Mouse (Mus musculus) neural tube, embryonic 10.5 days (tissue): Measurements from ENCODE around the gene 1700092M07Rik.
A peak's percentile ranks its signal among the peaks of the same experiment; 100 is the strongest.

Experiments used
- DNase-seq: peaks from one replicate; pipeline ENCODE4 v3.0.0-alpha.2; 2017; ENCODE audit warnings: low spot score; ENCODE audit errors: extremely low spot score

Gene 1700092M07Rik

DNA sequence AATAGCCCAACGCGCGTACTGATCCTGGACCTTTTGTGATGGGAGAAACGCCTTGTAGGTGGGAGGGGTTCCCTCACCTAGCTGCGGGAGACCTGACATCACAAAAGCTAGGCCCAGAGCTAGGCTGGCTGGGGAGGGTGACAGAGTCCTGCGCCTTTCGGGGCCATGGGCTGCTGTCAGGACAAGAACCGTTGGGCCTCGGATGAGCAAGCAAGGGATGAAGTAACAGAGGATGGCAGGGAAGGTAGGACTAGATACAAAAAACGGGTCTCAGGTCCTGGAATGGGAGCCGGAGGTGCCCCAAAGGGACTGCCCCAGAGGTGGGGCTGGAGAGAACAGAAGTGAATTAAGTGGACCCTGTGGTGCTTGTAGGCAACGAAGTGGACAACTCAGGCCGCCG lies at the start of gene 1700092M07Rik:
1700092M07Rik (plus strand) TSS at position 116 of the 400 bp plus-strand sequence.
- DNase-seq, result no peak

GRCm38 (mm10) chr19:8691871-8692539 lies 48.5 kb upstream of the 1700092M07Rik start:
- no peak for DNase-seq

DNA sequence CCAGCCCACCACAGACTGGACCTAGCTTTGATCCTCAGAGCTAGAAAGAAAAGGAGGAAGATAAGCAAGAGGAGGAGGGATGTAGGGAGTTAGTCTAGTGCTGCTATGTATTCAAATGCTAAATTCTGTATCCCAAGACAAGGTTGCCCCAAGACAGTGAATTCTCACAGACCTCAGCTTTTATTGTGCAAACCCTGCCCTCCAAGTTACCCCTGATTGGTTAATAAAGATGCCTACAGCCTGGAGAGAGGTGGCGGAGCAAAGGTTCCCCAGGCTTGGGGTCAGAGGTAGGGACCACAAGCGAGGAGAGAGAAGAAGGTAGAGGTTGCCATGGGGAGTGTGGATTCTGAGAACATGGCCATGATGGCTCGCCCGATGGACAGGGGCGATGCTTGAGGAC lies 47.8 kb upstream of the 1700092M07Rik start:
- DNase-seq, result no peak

DNA sequence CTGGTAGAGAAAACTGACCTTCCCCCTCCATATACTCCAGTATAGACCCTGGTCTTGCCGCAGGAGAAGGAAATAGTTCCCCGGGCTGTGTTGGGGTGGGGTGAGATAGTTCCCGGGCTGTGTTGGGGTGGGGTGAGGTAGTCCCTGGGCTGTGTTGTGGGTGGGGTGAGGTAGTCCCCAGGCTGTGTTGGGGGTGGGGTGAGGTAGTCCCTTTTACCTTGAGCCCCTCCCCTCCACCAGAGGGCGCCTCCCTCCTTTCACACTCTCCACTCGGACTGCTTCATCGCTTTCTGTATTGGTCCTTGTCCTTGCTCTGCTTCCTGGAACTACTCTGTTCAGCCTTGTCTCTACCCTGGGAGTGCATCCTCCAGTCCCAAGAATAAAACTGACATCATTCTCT lies 45.2 kb upstream of the 1700092M07Rik start:
- no peak for DNase-seq

DNA sequence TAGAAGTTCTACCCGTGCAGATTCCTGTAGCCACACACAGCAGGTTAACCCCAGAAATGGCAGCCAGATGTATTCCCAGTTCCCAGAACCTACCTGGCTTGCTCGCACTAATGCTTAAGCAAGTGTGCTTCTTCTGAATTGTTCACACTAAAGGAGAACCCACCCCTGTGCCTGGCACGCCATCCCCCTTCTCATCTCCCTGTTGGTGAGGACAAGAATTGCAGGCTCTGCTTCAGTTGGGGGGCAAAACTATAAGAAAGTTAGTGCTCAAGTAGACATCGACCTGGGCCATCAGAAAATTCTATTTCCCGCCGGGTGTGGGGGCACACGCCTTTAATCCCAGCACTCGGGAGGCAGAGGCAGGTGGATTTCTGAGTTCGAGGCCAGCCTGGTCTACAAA lies 40.9 kb upstream of the 1700092M07Rik start:
- no peak for DNase-seq

- DNase-seq, result no peak
Observed at GRCm38 (mm10) chr19:8702458-8702857, 38.1 kb upstream of the 1700092M07Rik start.

DNA sequence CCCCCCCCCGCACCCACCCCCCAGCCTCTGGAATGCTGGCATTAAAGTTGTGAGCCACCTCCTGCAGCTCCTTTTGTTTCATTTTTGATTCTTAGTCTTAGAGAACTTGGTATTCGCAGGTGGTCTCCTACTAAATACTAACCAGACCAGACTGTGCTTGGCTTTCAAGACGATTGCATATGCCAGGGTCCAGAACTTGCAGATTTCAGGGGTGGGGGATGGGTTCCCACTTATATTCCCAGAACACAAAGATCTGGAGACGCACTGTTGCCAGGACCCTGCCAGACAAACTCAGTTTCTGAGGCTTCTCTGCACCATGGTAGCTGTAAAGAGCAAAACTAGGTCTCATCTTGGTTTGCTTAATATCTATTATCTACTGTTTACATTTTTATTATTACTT lies 36.9 kb upstream of the 1700092M07Rik start:
- DNase-seq, result no peak

DNA sequence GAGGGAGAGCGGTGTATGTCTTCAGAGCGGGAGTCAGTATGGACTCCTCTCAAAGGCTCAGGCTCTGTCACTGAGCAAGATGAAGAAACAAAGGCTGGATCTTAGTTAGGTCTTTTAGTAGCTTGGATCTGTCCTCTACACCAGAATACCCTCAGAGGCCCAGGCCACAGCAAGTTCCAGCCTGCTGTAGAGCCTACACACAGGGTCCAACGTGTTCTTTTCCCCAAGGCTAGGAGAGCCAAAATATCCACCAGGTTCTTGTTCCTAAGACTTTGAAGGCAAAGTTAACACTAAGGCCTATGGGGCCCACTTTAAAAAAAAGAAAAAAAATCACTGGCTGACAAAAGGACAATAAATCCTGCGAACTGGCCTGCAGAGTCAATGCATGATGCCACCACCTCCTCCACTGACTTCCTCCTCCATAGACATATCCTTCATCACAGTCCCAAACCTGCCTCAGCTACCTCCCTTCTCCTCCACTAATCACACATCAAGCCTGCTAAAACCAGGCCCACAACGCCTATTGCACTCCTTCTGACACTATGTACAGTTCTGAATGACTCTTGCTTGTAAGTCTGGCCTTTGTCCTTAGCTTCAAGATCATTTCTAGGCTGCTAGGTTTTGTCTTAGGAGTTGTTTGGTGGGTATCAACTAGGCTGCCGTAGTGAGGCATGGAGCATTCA lies 35.4 kb upstream of the 1700092M07Rik start:
- DNase-seq, result no peak

DNA sequence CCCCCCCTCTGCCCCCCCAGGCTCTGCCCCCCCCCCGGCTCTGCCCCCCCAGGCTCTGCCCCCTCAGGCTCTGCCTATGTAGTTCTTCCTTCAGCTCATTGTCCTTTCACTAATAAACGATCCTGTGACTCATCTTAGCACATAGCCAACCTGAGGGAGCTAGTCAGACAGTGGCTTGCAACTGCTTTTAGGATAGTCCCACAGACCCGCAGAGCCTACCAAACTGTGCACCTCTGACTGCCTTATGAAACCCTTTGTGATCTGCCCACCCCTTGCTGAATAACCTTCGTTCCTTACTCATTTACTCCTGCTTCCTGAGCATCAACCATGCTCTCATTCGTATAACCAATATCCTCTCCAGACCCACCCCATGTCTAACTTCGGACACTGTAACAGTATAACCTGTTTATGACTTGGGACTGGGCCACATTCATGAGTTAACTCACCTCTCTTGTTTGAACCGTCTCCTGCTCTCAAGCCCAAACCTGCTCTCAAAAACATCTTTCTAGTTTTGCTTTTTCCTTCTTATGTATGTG lies 34.3 kb upstream of the 1700092M07Rik start:
- DNase-seq, result no peak

- no peak for DNase-seq
Observed at GRCm38 (mm10) chr19:8706930-8707329, 33.6 kb upstream of the 1700092M07Rik start.

- DNase-seq, result no peak
Observed at GRCm38 (mm10) chr19:8708954-8709353, 31.6 kb upstream of the 1700092M07Rik start.

DNA sequence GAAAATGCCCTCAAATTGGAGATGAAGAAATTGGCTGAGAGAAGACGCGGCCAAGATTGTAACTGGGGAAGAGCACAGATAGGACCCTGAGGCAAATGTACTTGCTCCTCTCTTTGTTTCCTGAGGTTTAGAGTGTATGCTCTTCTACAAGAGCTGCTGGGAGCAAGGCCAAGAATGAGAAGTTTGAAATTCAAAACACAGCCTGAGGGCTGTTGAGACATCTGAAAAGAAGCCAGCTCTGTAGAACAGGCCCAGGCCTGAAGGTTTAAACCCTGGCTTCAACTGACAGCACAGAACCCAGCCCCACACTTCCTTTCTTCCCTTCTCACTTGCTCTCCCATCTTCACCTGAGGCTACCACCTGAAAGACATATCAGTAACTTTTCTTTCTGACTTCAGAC lies 30.5 kb upstream of the 1700092M07Rik start:
- DNase-seq, result no peak

- no peak for DNase-seq
Observed at GRCm38 (mm10) chr19:8711506-8711905, 29.0 kb upstream of the 1700092M07Rik start.

- DNase-seq, result no peak
Observed at GRCm38 (mm10) chr19:8711949-8712869, 28.3 kb upstream of the 1700092M07Rik start.

- DNase-seq, result peak; percentile 88
Observed at GRCm38 (mm10) chr19:8712870-8713305, 27.6 kb upstream of the 1700092M07Rik start.

GRCm38 (mm10) chr19:8713306-8713996 lies 27.1 kb upstream of the 1700092M07Rik start:
- peak; percentile 90 for DNase-seq

- no peak for DNase-seq
Observed at GRCm38 (mm10) chr19:8713997-8714652, 26.4 kb upstream of the 1700092M07Rik start.

- DNase-seq, result no peak
Observed at GRCm38 (mm10) chr19:8714653-8715481, 25.7 kb upstream of the 1700092M07Rik start.
